Mouse (Mus musculus) intestine, postnatal 0 days (tissue): ENCODE data around the gene Mtfr2. TPM values are rescaled to one million over a fixed set of nuclear protein-coding genes. Genes with fewer than 3 reads are reported as not detected.

Experiments used
- ATAC-seq: fragments of 200-750 bp; cut with Nextera tagmentation; 2 replicates; pipeline ENCODE4 v1.8.0; 2017; ENCODE audit warnings: mild to moderate bottlenecking, moderate TSS enrichment, moderate library complexity
- H3K27ac ChIP-seq: fragments of 300-500 bp; sonication (generic); 2 replicates; pipeline ENCODE4 v1.5.1; 2014; ENCODE audit warnings: mild to moderate bottlenecking, low read depth, low read length, moderate library complexity
- H3K27me3 ChIP-seq: fragments of 300-500 bp; sonication (generic); replicated peaks from 2 replicates; pipeline ENCODE4 v1.6.1; 2014; ENCODE audit warnings: low read length, mixed read lengths; ENCODE audit not compliant: control insufficient read depth, insufficient read depth
- H3K36me3 ChIP-seq: fragments of 300-500 bp; sonication (generic); 2 replicates; pipeline ENCODE4 v1.6.1; 2014; ENCODE audit warnings: mild to moderate bottlenecking, moderate library complexity; ENCODE audit not compliant: control insufficient read depth, insufficient read depth
- H3K4me1 ChIP-seq: fragments of 300-500 bp; sonication (generic); replicated peaks from 2 replicates; pipeline ENCODE4 v1.6.1; 2014; ENCODE audit warnings: antibody characterized with exemption, low read length, mixed read lengths; ENCODE audit not compliant: control insufficient read depth, insufficient read depth
- H3K4me2 ChIP-seq: fragments of 300-500 bp; sonication (generic); replicated peaks from 2 replicates; pipeline ENCODE4 v1.6.1; 2014; ENCODE audit warnings: low read depth, mild to moderate bottlenecking, moderate library complexity
- H3K4me3 ChIP-seq: fragments of 300-500 bp; sonication (generic); 2 replicates; pipeline ENCODE4 v1.5.1; 2014; ENCODE audit warnings: low read depth, low read length
- H3K9ac ChIP-seq: fragments of 300-500 bp; sonication (generic); 2 replicates; pipeline ENCODE4 v1.6.1; 2014; ENCODE audit warnings: mild to moderate bottlenecking, low read depth, low read length
- H3K9me3 ChIP-seq: fragments of 300-500 bp; sonication (generic); 2 replicates; pipeline ENCODE4 v1.6.1; 2016; ENCODE audit warnings: mixed run types; ENCODE audit not compliant: control insufficient read depth
- CTCF ChIP-seq: sonication (generic); IDR thresholded peaks from 2 replicates; pipeline ENCODE4 v1.5.1; 2016; ENCODE audit warnings: low read depth, mild to moderate bottlenecking, control low read depth, antibody characterized with exemption, moderate library complexity
- WGBS: fragments of 180-500 bp; shearing (Covaris S2); extraction: QIAGEN DNeasy Blood & Tissue Kit; methylation state at CpG from one replicate; pipeline ENCODE4 v1.1.7; 2014; 5-methylcytosine and 5-hydroxymethylcytosine counted together
- polyA plus RNA-seq: library from polyadenylated mRNA; unstranded; fragments of >200 nt; fragmentation: Nextera tagmentation; extraction: Ambion mirVana; gene quantifications from 2 replicates; pipeline ENCODE4 v1.2.1, GENCODE M21; 2015

Mtfr2 gene
- polyA plus RNA-seq, 1 experiment from 2014 or later: 0.44 TPM

GRCm38 (mm10) chr10:20312736-20313301 lies 34.8 kb upstream of the Mtfr2 start:
- WGBS: under 1% methylated on average over 45 of the region's 54 CpGs
- H3K27ac ChIP-seq: peak overlapping the region; percentile 98
- peak overlapping the region; percentile 98 for H3K9ac ChIP-seq
- H3K27me3 ChIP-seq: no peaks in the 10 kb centered on the region
- peak overlapping the region; percentile 74 for H3K4me2 ChIP-seq
- peak overlapping the region; percentile 95 for H3K4me3 ChIP-seq
- H3K4me1 ChIP-seq: peaks cover 10% of the 10 kb centered on the region; the same call in 1 of the 2 replicates
- peak; percentile 72 for ATAC-seq
- no peaks in the 10 kb centered on the region for H3K36me3 ChIP-seq
- H3K9me3 ChIP-seq: no peaks in the 10 kb centered on the region
- 0 out of 2 replicates have a peak, but pooled peaks have one; percentile 18 for TF ChIP-seq CTCF

- 34% methylated on average over 13 of the region's 13 CpGs for WGBS
- peak overlapping the region; percentile 74 for H3K4me2 ChIP-seq
- no peak for TF ChIP-seq CTCF
- no peaks in the 10 kb centered on the region for H3K27me3 ChIP-seq
- ATAC-seq: no peak
- peak overlapping the region; percentile 95 for H3K4me3 ChIP-seq
- peaks cover 5% of the 10 kb centered on the region; the same call in 1 of the 2 replicates for H3K36me3 ChIP-seq
- 0 out of 2 replicates have a peak overlapping the region, but pooled peaks have one; percentile 35 for H3K27ac ChIP-seq
- H3K4me1 ChIP-seq: peaks cover 10% of the 10 kb centered on the region; the same call in 1 of the 2 replicates
- peak overlapping the region; percentile 98; the same call in 1 of the 2 replicates for H3K9ac ChIP-seq
- no peaks in the 10 kb centered on the region for H3K9me3 ChIP-seq
These were observed 34.1 kb upstream of the Mtfr2 start for GRCm38 (mm10) chr10:20313447-20313846.

GRCm38 (mm10) chr10:20313941-20314340 lies 33.6 kb upstream of the Mtfr2 start:
- Histone ChIP-seq H3K36me3 (peaks cover 9% of the 10 kb centered on the region; the same call in 1 of the 2 replicates), H3K27me3 (no peaks in the 10 kb centered on the region), H3K4me3 (0 out of 2 replicates have a peak overlapping the region, but pooled peaks have one; percentile 95), H3K9ac (no peak overlapping the region), H3K9me3 (no peaks in the 10 kb centered on the region), H3K4me2 (peak overlapping the region; percentile 74), H3K27ac (no peak overlapping the region), H3K4me1 (peaks cover 10% of the 10 kb centered on the region; the same call in 1 of the 2 replicates)
- 81% methylated on average over 4 of the region's 4 CpGs for WGBS
- no peak for ATAC-seq
- no peak for TF ChIP-seq CTCF

GRCm38 (mm10) chr10:20314797-20315196 lies 32.8 kb upstream of the Mtfr2 start:
- H3K27me3 ChIP-seq: no peaks in the 10 kb centered on the region
- peak; percentile 51 for TF ChIP-seq CTCF
- no peak overlapping the region for H3K4me3 ChIP-seq
- H3K27ac ChIP-seq: no peak overlapping the region
- H3K4me1 ChIP-seq: peaks cover 10% of the 10 kb centered on the region; the same call in 1 of the 2 replicates
- 49% methylated on average over 2 of the region's 2 CpGs for WGBS
- no peak overlapping the region for H3K9ac ChIP-seq
- ATAC-seq: no peak
- H3K4me2 ChIP-seq: no peak overlapping the region
- H3K36me3 ChIP-seq: peaks cover 10% of the 10 kb centered on the region; the same call in 1 of the 2 replicates
- no peaks in the 10 kb centered on the region for H3K9me3 ChIP-seq

GRCm38 (mm10) chr10:20317466-20317865 lies 30.1 kb upstream of the Mtfr2 start:
- 0 out of 2 replicates have a peak, but pooled peaks cover 3% of the 10 kb centered on the region for H3K4me1 ChIP-seq
- H3K27ac ChIP-seq: no peak overlapping the region
- 83% methylated on average over 5 of the region's 5 CpGs for WGBS
- peaks cover 17% of the 10 kb centered on the region for H3K36me3 ChIP-seq
- H3K4me3 ChIP-seq: no peak overlapping the region
- no peak overlapping the region for H3K9ac ChIP-seq
- no peak overlapping the region for H3K4me2 ChIP-seq
- ATAC-seq: no peak
- H3K27me3 ChIP-seq: no peaks in the 10 kb centered on the region
- no peak for TF ChIP-seq CTCF
- no peaks in the 10 kb centered on the region for H3K9me3 ChIP-seq

GRCm38 (mm10) chr10:20326226-20326625 lies 21.3 kb upstream of the Mtfr2 start:
- no peak for ATAC-seq
- H3K27me3 ChIP-seq: no peaks in the 10 kb centered on the region
- peaks cover 58% of the 10 kb centered on the region for H3K36me3 ChIP-seq

More at GRCm38 (mm10) chr10:20326226-20326625, 21.3 kb upstream of the Mtfr2 start:
- H3K9me3 ChIP-seq: no peaks in the 10 kb centered on the region
- no peak overlapping the region for H3K27ac ChIP-seq
- H3K4me1 ChIP-seq: no peaks in the 10 kb centered on the region
- no peak overlapping the region for H3K4me2 ChIP-seq
- no peak overlapping the region for H3K9ac ChIP-seq
- no peak for TF ChIP-seq CTCF
- no peak overlapping the region for H3K4me3 ChIP-seq
